Mouse (Mus musculus) heart, postnatal 0 days (tissue): ENCODE results near the gene Tgfbr2. TPM values are rescaled to one million over a fixed set of nuclear protein-coding genes. Genes with fewer than 3 reads are reported as not detected.

Experiments
- ATAC-seq: fragments of 200-750 bp; cut with Nextera tagmentation; 2 replicates; pipeline ENCODE4 v1.8.0; 2017; ENCODE audit warnings: low read depth, moderate number of reproducible peaks, moderate library complexity; ENCODE audit not compliant: insufficient read depth
- DNase-seq: peaks from one replicate; pipeline ENCODE4 v3.0.0-alpha.2; 2016; ENCODE audit warnings: low spot score
- H3K27ac ChIP-seq: fragments of 300-500 bp; sonication (generic); 2 replicates; pipeline ENCODE4 v1.5.1; 2014; ENCODE audit warnings: low read depth, mild to moderate bottlenecking
- H3K27me3 ChIP-seq: fragments of 300-500 bp; sonication (generic); 2 replicates; pipeline ENCODE4 v1.6.1; 2014; ENCODE audit warnings: low read length, mixed read lengths; ENCODE audit not compliant: control insufficient read depth, insufficient read depth
- H3K36me3 ChIP-seq: fragments of 300-500 bp; sonication (generic); replicated peaks from 2 replicates; pipeline ENCODE4 v1.6.1; 2014; ENCODE audit warnings: low read length, mixed read lengths; ENCODE audit not compliant: control insufficient read depth, insufficient read depth
- H3K4me1 ChIP-seq: fragments of 300-500 bp; sonication (generic); 2 replicates; pipeline ENCODE4 v1.6.1; 2014; ENCODE audit warnings: antibody characterized with exemption; ENCODE audit not compliant: control insufficient read depth, insufficient read depth
- H3K4me2 ChIP-seq: fragments of 300-500 bp; sonication (generic); 2 replicates; pipeline ENCODE4 v1.6.1; 2014; ENCODE audit warnings: low read depth, mild to moderate bottlenecking, low read length, moderate library complexity
- H3K4me3 ChIP-seq: fragments of 300-500 bp; sonication (generic); 2 replicates; pipeline ENCODE4 v1.5.1; 2014; ENCODE audit warnings: low read depth, low read length
- H3K9ac ChIP-seq: fragments of 300-500 bp; sonication (generic); replicated peaks from 2 replicates; pipeline ENCODE4 v1.6.1; 2014; ENCODE audit warnings: low read depth, low read length, mixed read lengths
- H3K9me3 ChIP-seq: fragments of 300-500 bp; sonication (generic); replicated peaks from 2 replicates; pipeline ENCODE4 v1.6.1; 2016; ENCODE audit warnings: low read length; ENCODE audit not compliant: control insufficient read depth
- CTCF ChIP-seq: IDR thresholded peaks from 2 replicates; pipeline ENCODE4 v1.5.1; 2016; ENCODE audit warnings: antibody characterized with exemption, control low read depth, low read depth
- EP300 ChIP-seq: IDR thresholded peaks from 2 replicates; pipeline ENCODE4 v1.6.1; 2016; ENCODE audit warnings: antibody characterized with exemption, low read depth
- WGBS: fragments of 180-500 bp; shearing (Covaris S2); extraction: QIAGEN DNeasy Blood & Tissue Kit; methylation state at CpG from one replicate; pipeline ENCODE4 v1.1.7; 2014; 5-methylcytosine and 5-hydroxymethylcytosine counted together
- polyA plus RNA-seq: library from polyadenylated mRNA; unstranded; fragments of >200 nt; fragmentation: Nextera tagmentation; extraction: Ambion mirVana; gene quantifications from 2 replicates; pipeline ENCODE4 v1.2.1, GENCODE M21; 2015
- total RNA-seq: library from RNA; depleted of rRNA; stranded (reverse); fragments of >200 nt; gene quantifications from 2 replicates; pipeline ENCODE4 v1.2.3, GENCODE M21; 2014; ENCODE audit warnings: low replicate concordance

Gene Tgfbr2
- total and polyA plus RNA-seq, 2 experiments from 2014 or later = 16.0 to 70.8 TPM

GRCm38 (mm10) chr9:116122544-116122943 is 52.6 kb downstream of the Tgfbr2 start:
- 79% methylated on average over 6 of the region's 6 CpGs for WGBS
- Histone ChIP-seq H3K9ac (no peak overlapping the region), H3K4me2 (no peak overlapping the region), H3K4me1 (0 out of 2 replicates have a peak, but pooled peaks cover 6% of the 10 kb centered on the region), H3K4me3 (no peak overlapping the region), H3K9me3 (no peaks in the 10 kb centered on the region), H3K27ac (peak overlapping the region; percentile 46; the same call in 1 of the 2 replicates), H3K27me3 (no peaks in the 10 kb centered on the region), H3K36me3 (peaks cover 40% of the 10 kb centered on the region)
- DNase-seq (no peak), ATAC-seq (0 out of 2 replicates have a peak, but pooled peaks have one; percentile 39)
- TF ChIP-seq EP300 (no peak), CTCF (peak; percentile 10; the same call in 1 of the 2 replicates)

DNA sequence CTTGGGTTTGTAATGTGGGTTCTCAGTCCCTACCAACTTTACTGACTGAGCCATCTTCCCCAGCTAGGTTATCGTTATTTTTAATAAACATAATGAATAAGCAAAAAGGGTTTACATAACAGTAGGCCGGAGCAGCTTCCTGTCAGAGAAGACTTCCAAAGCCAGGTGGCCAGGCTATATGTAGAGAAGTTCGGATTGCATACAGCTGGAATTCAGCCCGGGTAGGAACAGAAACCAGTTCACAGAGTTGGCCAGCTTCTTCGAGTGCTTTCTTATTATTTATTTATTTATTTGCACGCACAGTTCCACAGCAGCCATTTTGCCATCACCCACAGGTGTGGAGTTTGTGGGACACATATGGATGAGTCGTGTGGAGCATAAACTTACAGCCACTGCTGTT is 53.7 kb downstream of the Tgfbr2 start:
- H3K36me3 ChIP-seq = peaks cover 39% of the 10 kb centered on the region
- H3K27ac ChIP-seq = no peak overlapping the region
- 67% methylated on average over 7 of the region's 7 CpGs for WGBS
- no peaks in the 10 kb centered on the region for H3K9me3 ChIP-seq
- ATAC-seq = no peak
- no peak for DNase-seq
- no peak for TF ChIP-seq CTCF
- no peak for TF ChIP-seq EP300
- no peak overlapping the region for H3K4me2 ChIP-seq
- no peak overlapping the region for H3K9ac ChIP-seq
- 0 out of 2 replicates have a peak, but pooled peaks cover 6% of the 10 kb centered on the region for H3K4me1 ChIP-seq
- H3K27me3 ChIP-seq = no peaks in the 10 kb centered on the region
- no peak overlapping the region for H3K4me3 ChIP-seq

- peaks cover 26% of the 10 kb centered on the region for H3K36me3 ChIP-seq
- 33% methylated on average over 7 of the region's 7 CpGs for WGBS
- H3K9ac ChIP-seq = no peak overlapping the region
- ATAC-seq (no peak), DNase-seq (no peak)
- TF ChIP-seq EP300 (no peak), CTCF (no peak)
- no peaks in the 10 kb centered on the region for H3K9me3 ChIP-seq
- 0 out of 2 replicates have a peak, but pooled peaks cover 6% of the 10 kb centered on the region for H3K4me1 ChIP-seq
- no peak overlapping the region for H3K27ac ChIP-seq
- H3K4me3 ChIP-seq = no peak overlapping the region
- no peak overlapping the region for H3K4me2 ChIP-seq
- no peaks in the 10 kb centered on the region for H3K27me3 ChIP-seq
Measured at GRCm38 (mm10) chr9:116119990-116120389, 55.2 kb downstream of the Tgfbr2 start.

GRCm38 (mm10) chr9:116118332-116118872 is 56.8 kb downstream of the Tgfbr2 start:
- Histone ChIP-seq H3K4me1 (0 out of 2 replicates have a peak, but pooled peaks cover 6% of the 10 kb centered on the region), H3K4me2 (no peak overlapping the region), H3K9ac (no peak overlapping the region), H3K36me3 (peaks cover 15% of the 10 kb centered on the region), H3K9me3 (no peaks in the 10 kb centered on the region), H3K4me3 (no peak overlapping the region), H3K27me3 (no peaks in the 10 kb centered on the region), H3K27ac (no peak overlapping the region)
- DNase-seq (no peak), ATAC-seq (no peak)
- 80% methylated on average over 8 of the region's 8 CpGs for WGBS
- TF ChIP-seq EP300 (no peak), CTCF (no peak)

- no peak overlapping the region for H3K4me2 ChIP-seq
- no peak overlapping the region for H3K4me3 ChIP-seq
- DNase-seq = no peak
- 94% methylated on average over 7 of the region's 7 CpGs for WGBS
- H3K9me3 ChIP-seq = no peaks in the 10 kb centered on the region
- no peaks in the 10 kb centered on the region for H3K4me1 ChIP-seq
- no peak overlapping the region for H3K27ac ChIP-seq
- no peak overlapping the region for H3K9ac ChIP-seq
- no peak for ATAC-seq
- no peaks in the 10 kb centered on the region for H3K27me3 ChIP-seq
- TF ChIP-seq CTCF = no peak
- no peak for TF ChIP-seq EP300
- H3K36me3 ChIP-seq = peaks cover 13% of the 10 kb centered on the region
Measured at GRCm38 (mm10) chr9:116115875-116116274, 59.3 kb downstream of the Tgfbr2 start.

GRCm38 (mm10) chr9:116114339-116114738 is 60.8 kb downstream of the Tgfbr2 start:
- no peak for ATAC-seq
- peak; percentile 36 for DNase-seq
- WGBS = 42% methylated on average over 4 of the region's 4 CpGs
- Histone ChIP-seq H3K4me2 (no peak overlapping the region), H3K27me3 (no peaks in the 10 kb centered on the region), H3K4me3 (no peak overlapping the region), H3K36me3 (peaks cover 28% of the 10 kb centered on the region), H3K27ac (no peak overlapping the region), H3K9me3 (no peaks in the 10 kb centered on the region), H3K4me1 (no peaks in the 10 kb centered on the region), H3K9ac (no peak overlapping the region)
- TF ChIP-seq EP300 (no peak), CTCF (no peak)
